Mouse (Mus musculus) heart, adult 2 months (tissue): ENCODE measurements around the gene Rab11b. TPM values are rescaled to one million over a fixed set of nuclear protein-coding genes. Genes with fewer than 3 reads are reported as not detected.
A peak's percentile ranks its signal among the peaks of the same experiment; 100 is the strongest.

Experiments used
- DNase-seq, 2 experiments: peaks; one replicate each; pipeline ENCODE4 v3.0.0; 2021
- H3K27ac ChIP-seq: fragments of 200-600 bp; 2 replicates; pipeline ENCODE4 v1.8.1; 2022
- H3K27me3 ChIP-seq: fragments of 200-500 bp; 2 replicates; pipeline ENCODE4 v1.6.1; 2012; ENCODE audit warnings: mild to moderate bottlenecking, low read length, inconsistent platforms, mixed read lengths; ENCODE audit not compliant: control insufficient read depth, insufficient read depth
- H3K36me3 ChIP-seq: fragments of 200-500 bp; 2 replicates; pipeline ENCODE4 v1.6.1; 2012; ENCODE audit warnings: low read length, inconsistent platforms; ENCODE audit not compliant: control insufficient read depth, insufficient read depth
- H3K4me1 ChIP-seq: fragments of 200-500 bp; 2 replicates; pipeline ENCODE4 v1.6.1; 2011; ENCODE audit warnings: low read length; ENCODE audit not compliant: control insufficient read depth, insufficient read depth
- H3K4me3 ChIP-seq: fragments of 200-600 bp; 2 replicates; pipeline ENCODE4 v1.8.1; 2022
- H3K79me2 ChIP-seq: fragments of 200-500 bp; replicated peaks from 2 replicates; pipeline ENCODE4 v1.6.1; 2012; ENCODE audit warnings: mild to moderate bottlenecking, inconsistent platforms, low read length, moderate library complexity, mixed read lengths; ENCODE audit not compliant: control insufficient read depth, insufficient read depth
- H3K9ac ChIP-seq: fragments of 200-500 bp; 2 replicates; pipeline ENCODE4 v1.6.1; 2012; ENCODE audit warnings: low read depth, mild to moderate bottlenecking, control low read depth, inconsistent platforms, low read length, mixed read lengths
- CTCF ChIP-seq: fragments of 200-600 bp; IDR thresholded peaks from 2 replicates; pipeline ENCODE4 v1.8.1; 2022; ENCODE audit warnings: antibody characterized with exemption, mild to moderate bottlenecking, moderate library complexity
- EP300 ChIP-seq: fragments of 200-500 bp; IDR thresholded peaks from 2 replicates; pipeline ENCODE4 v1.6.1; 2011; ENCODE audit warnings: low read depth, low read length, control low read depth; ENCODE audit not compliant: insufficient read depth
- POLR2A ChIP-seq: fragments of 200-500 bp; IDR thresholded peaks from 2 replicates; pipeline ENCODE4 v1.6.1; 2011; ENCODE audit warnings: mild to moderate bottlenecking, low read depth, low read length, control low read depth; ENCODE audit not compliant: insufficient read depth
- WGBS: fragments of 180-500 bp; shearing (Covaris S2); methylation state at CpG from one replicate; pipeline ENCODE4 v1.1.7; 2018; 5-methylcytosine and 5-hydroxymethylcytosine counted together
- intact Hi-C: fragments of 180-260 bp; cut with DNase I; formaldehyde crosslinking; loops from one replicate; pipeline ENCODE4 v1.15.1; 2025
- polyA plus RNA-seq: library from polyadenylated mRNA; depleted of rRNA; stranded (reverse); fragments of >200 nt; gene quantifications from 2 replicates; pipeline ENCODE4 v1.2.3, GENCODE M21; 2012
- total RNA-seq, 2 experiments: library from RNA; stranded (reverse); gene quantifications; 2 replicates each; pipeline ENCODE4 v1.2.3; 2021

The Rab11b gene
- total and polyA plus RNA-seq, 3 experiments = 238 to 388 (median 272) TPM

DNA sequence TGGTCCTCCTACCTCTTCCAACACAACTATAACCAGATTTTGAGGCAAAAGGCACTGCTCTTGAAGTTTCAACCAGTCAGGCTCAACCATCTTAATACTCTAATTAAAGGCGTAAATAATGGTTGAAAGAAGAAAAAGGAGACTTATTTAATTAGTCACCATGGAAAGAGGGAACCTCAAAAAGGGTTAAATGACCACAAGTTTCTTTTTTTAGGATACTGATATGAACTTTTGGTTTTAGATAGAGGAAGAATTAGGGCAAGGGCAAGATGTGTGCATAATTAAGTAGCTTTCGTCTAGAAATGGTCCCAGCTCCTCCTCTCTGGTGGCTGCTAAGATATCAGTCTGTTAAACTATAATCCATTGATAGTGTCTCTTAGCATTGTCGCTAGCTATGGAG is 6.1 kb upstream of the Rab11b start:
- Histone ChIP-seq H3K4me3 (no peak overlapping the region), H3K27ac (no peak overlapping the region), H3K27me3 (no peaks in the 10 kb centered on the region), H3K36me3 (no peaks in the 10 kb centered on the region), H3K79me2 (no peaks in the 10 kb centered on the region), H3K4me1 (no peaks in the 10 kb centered on the region), H3K9ac (no peak overlapping the region)
- 58% methylated on average over 3 of the region's 3 CpGs for WGBS
- TF ChIP-seq POLR2A = no peak
- TF ChIP-seq CTCF = no peak
- TF ChIP-seq EP300 = no peak
- intact Hi-C loops = no loop called here
- no peak for DNase-seq

DNA sequence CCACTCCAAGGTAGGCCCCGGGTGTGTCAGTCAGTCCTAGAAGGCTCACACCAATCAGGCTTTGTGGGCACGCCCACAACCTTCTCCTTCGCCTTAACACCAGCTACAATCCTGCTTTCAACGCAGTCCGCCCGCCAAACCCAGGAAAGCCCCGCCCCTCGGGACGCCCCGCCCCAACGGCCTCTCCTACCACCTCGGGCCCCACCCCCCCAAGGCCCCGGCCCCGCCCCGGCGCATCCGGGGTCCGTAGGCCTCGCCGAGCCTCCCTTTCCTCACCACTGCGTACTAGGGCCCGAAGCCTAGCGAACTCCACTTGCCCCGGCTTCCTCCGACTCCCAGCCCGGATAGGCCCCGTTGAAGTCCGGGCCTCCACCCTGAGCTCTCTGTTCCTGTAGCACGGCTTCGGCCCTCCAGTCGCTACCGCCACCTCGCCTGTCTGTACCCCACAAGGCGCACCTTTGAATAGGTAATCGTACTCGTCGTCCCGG is 519 bp downstream of the Rab11b start:
- Histone ChIP-seq H3K36me3 (peaks cover 18% of the 10 kb centered on the region), H3K9ac (peak overlapping the region; percentile 95), H3K27ac (peak overlapping the region; percentile 100), H3K4me3 (peak overlapping the region; percentile 100), H3K4me1 (peaks cover 31% of the 10 kb centered on the region), H3K79me2 (peaks cover under 1% of the 10 kb centered on the region), H3K27me3 (no peaks in the 10 kb centered on the region)
- DNase-seq = peak; percentile 93 to 97
- intact Hi-C loops = no loop called here
- TF ChIP-seq CTCF (no peak), POLR2A (no peak; the same call in 1 of the 2 replicates), EP300 (0 out of 2 replicates have a peak, but pooled peaks have one; percentile 29)
- WGBS = 2% methylated on average over 34 of the region's 38 CpGs

DNA sequence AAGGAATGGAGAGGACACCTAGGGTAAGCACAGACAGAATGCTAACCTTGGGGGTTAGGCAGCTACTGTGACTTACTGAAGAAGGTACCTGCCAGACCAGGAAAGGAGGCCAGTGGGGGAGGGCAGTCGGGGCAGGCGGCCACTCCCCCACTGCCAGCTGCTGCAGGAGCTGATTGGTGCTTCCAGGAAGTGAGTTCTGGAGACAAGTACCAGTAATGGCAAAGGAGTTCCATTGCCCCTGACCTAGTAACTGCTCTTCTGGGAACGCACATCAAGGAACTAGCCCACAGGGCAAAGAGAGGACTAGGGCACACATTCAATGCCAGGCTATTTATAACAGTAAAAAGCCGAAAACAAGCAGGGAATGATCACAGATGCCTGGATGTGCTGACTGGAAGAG is 3.1 kb downstream of the Rab11b start:
- DNase-seq = peak in 1 of 2 experiments; percentile 63

DNA sequence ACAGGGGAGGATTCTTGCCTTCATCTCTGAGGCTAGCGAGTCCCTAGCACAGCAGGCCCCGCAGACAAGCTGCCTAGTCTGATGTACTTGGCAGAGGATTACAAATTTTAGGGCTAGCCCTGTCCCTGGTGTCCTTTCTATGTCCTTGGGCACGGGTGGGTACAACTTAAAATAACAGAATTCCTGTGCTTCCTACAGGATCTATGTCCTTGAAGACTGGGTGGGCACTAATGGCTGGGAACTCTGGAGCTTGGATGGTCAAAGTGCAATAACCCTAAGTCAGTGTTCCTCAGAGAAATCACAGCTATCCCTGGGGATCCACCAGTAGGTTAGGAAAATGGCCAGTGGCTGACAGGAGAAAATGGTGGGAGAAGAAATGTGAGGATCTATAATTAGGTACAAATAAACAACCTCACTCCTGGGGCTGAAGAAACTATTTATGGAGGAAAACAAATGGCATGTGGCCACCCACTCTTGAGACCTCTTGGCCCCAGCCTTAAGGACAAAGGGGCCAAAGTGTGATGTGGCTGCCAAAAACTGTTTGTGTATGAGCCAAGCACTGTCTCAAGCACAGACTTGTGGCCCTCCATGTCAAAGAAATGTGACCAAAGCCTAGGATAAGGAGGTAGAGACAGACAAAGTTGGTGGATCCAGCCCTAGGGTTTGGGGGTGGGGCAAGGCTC is 4.1 kb downstream of the Rab11b start:
- H3K9ac ChIP-seq = no peak overlapping the region
- peak overlapping the region; percentile 93 for H3K27ac ChIP-seq
- H3K27me3 ChIP-seq = no peaks in the 10 kb centered on the region
- H3K4me1 ChIP-seq = peaks cover 46% of the 10 kb centered on the region
- H3K79me2 ChIP-seq = peaks cover 5% of the 10 kb centered on the region
- no peak overlapping the region for H3K4me3 ChIP-seq
- peak; percentile 59 to 72 for DNase-seq
- H3K36me3 ChIP-seq = peaks cover 32% of the 10 kb centered on the region
- WGBS = 34% methylated on average over 3 of the region's 3 CpGs
- TF ChIP-seq CTCF (no peak), EP300 (0 out of 2 replicates have a peak, but pooled peaks have one; percentile 45)
- intact Hi-C loops = loop anchor here (2.0 kb wide), 2 partner anchors 23 to 37 kb away; partner anchors contain the start of gene March2

More for the DNA sequence above, 3.1 kb downstream of the Rab11b start:
- Histone ChIP-seq H3K36me3 (peaks cover 30% of the 10 kb centered on the region), H3K79me2 (peaks cover 5% of the 10 kb centered on the region), H3K27ac (peak overlapping the region; percentile 93), H3K27me3 (no peaks in the 10 kb centered on the region), H3K4me1 (peaks cover 43% of the 10 kb centered on the region), H3K9ac (no peak overlapping the region), H3K4me3 (no peak overlapping the region; the same call in 1 of the 2 replicates)
- intact Hi-C loops = loop anchor here (2.0 kb wide), 2 partner anchors 22 to 38 kb away; partner anchors contain the start of gene March2
- WGBS = 24% methylated on average over 4 of the region's 4 CpGs
- TF ChIP-seq CTCF (no peak), EP300 (0 out of 2 replicates have a peak, but pooled peaks have one; percentile 39)

DNA sequence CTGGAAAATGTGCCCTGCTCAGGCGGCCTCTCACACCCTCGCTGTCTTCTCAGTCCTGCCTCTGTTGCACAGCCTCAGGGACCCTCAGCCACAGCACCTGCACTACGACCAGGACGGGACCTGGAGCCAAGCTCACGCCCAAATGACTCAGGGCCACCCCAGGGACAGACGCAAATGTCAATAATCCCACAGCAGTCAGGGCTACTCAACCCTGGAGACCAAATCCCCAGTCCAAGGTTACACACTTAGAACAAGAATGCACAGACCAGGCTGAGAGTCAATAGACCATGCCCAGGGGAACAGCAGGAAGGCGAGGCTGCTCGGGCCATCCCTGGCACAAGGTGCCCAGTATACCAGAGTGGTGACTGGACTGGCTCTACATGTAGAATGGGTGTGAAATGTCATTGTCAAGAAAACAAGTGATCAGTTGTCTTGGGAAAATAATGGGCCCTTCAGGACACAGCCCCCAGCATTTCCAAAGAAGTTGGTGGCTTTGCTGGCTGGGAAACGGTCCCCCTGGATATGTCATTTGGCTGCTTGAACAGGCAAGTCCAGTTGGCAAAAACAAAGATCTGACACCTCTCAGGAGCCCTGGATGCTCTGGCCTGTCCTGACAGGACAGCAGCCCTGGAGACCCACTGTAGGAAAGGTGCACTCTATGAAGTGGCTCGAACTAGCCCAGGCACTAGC is 4.8 kb downstream of the Rab11b start:
- 34% methylated on average over 10 of the region's 10 CpGs for WGBS

More for the DNA sequence above, 4.8 kb downstream of the Rab11b start:
- TF ChIP-seq POLR2A = no peak
- TF ChIP-seq CTCF = no peak
- TF ChIP-seq EP300 = no peak
- no peaks in the 10 kb centered on the region for H3K27me3 ChIP-seq
- no peak overlapping the region; the same call in 1 of the 2 replicates for H3K9ac ChIP-seq
- peak overlapping the region; percentile 93 for H3K27ac ChIP-seq
- intact Hi-C loops = loop anchor here (2.0 kb wide), 2 partner anchors 23 to 37 kb away; partner anchors contain the start of gene March2
- peaks cover 5% of the 10 kb centered on the region for H3K79me2 ChIP-seq
- H3K4me1 ChIP-seq = peaks cover 51% of the 10 kb centered on the region
- H3K4me3 ChIP-seq = no peak overlapping the region
- H3K36me3 ChIP-seq = peaks cover 33% of the 10 kb centered on the region
- DNase-seq = peak in 1 of 2 experiments; percentile 15
